Mouse (Mus musculus): ENCODE measurements around the gene Zbtb6. TPM values are rescaled to one million over a fixed set of nuclear protein-coding genes. Genes with fewer than 3 reads are reported as not detected.

Gene Zbtb6
- polyA plus RNA-seq (2016; fragmentation: Nextera tagmentation; extraction: Ambion mirVana), result 5.9 and 7.3 TPM in 2 replicates

GRCm38 (mm10) chr2:37442611-37443591 is at the start of gene Zbtb6, which contains the start of the genes Zbtb26 and Rabgap1:
Gene Zbtb6 (minus strand): TSS chr2:37443171.
Gene Zbtb26 (minus strand): TSS chr2:37443135.
Gene Rabgap1 (plus strand): TSS chr2:37443279.
- Histone ChIP-seq H3K4me3 (peak within 1 kb of the TSS; percentile 79), H3K4me1 (peaks cover 22% of the 10 kb centered on the region), H3K36me3 (peaks cover 17% of the 10 kb centered on the region; the same call in 1 of the 2 replicates), H3K9me3 (replicated peaks) (no peaks in the 10 kb centered on the region), H3K27ac (replicated peaks) (peak within 1 kb of the TSS; percentile 94), H3K27me3 (ENCODE audit: low read depth, poor library complexity, severe bottlenecking) (no peaks in the 10 kb centered on the region)
- WGBS, result under 1% methylated on average over 51 of the region's 51 CpGs
- peak; percentile 98 for DNase-seq (ENCODE audit: low spot score)

GRCm38 (mm10) chr2:37488956-37489355 is 46.0 kb upstream of the Zbtb6 start:
- Histone ChIP-seq H3K9me3 (replicated peaks) (no peaks in the 10 kb centered on the region), H3K4me3 (no peak overlapping the region), H3K27ac (replicated peaks) (no peak overlapping the region), H3K36me3 (peaks cover 90% of the 10 kb centered on the region), H3K27me3 (ENCODE audit: low read depth, poor library complexity, severe bottlenecking) (no peaks in the 10 kb centered on the region), H3K4me1 (no peaks in the 10 kb centered on the region)
- 92% methylated on average over 2 of the region's 2 CpGs for WGBS
- no peak for DNase-seq (ENCODE audit: low spot score)

GRCm38 (mm10) chr2:37486408-37486807 is 43.4 kb upstream of the Zbtb6 start:
- no peak overlapping the region for H3K4me3 ChIP-seq
- no peaks in the 10 kb centered on the region for H3K4me1 ChIP-seq
- H3K36me3 ChIP-seq, result peaks cover 86% of the 10 kb centered on the region
- no peak for DNase-seq (ENCODE audit: low spot score)
- H3K27me3 ChIP-seq (ENCODE audit: low read depth, poor library complexity, severe bottlenecking), result no peaks in the 10 kb centered on the region
- no peaks in the 10 kb centered on the region for H3K9me3 ChIP-seq (replicated peaks)
- H3K27ac ChIP-seq (replicated peaks), result no peak overlapping the region

GRCm38 (mm10) chr2:37485370-37485769 is 42.4 kb upstream of the Zbtb6 start:
- Histone ChIP-seq H3K4me3 (no peak overlapping the region), H3K4me1 (no peaks in the 10 kb centered on the region), H3K9me3 (replicated peaks) (no peaks in the 10 kb centered on the region), H3K36me3 (peaks cover 84% of the 10 kb centered on the region), H3K27ac (replicated peaks) (no peak overlapping the region), H3K27me3 (ENCODE audit: low read depth, poor library complexity, severe bottlenecking) (no peaks in the 10 kb centered on the region)
- DNase-seq (ENCODE audit: low spot score), result no peak
- WGBS, result 85% methylated on average over 1 of the region's 1 CpGs

- Histone ChIP-seq H3K27ac (replicated peaks) (no peak overlapping the region), H3K4me1 (no peaks in the 10 kb centered on the region), H3K27me3 (ENCODE audit: low read depth, poor library complexity, severe bottlenecking) (no peaks in the 10 kb centered on the region), H3K36me3 (peaks cover 80% of the 10 kb centered on the region), H3K4me3 (no peak overlapping the region), H3K9me3 (replicated peaks) (no peaks in the 10 kb centered on the region)
- 95% methylated on average over 2 of the region's 2 CpGs for WGBS
- no peak for DNase-seq (ENCODE audit: low spot score)
These were observed 41.2 kb upstream of the Zbtb6 start for GRCm38 (mm10) chr2:37484165-37484564.

GRCm38 (mm10) chr2:37480039-37480438 is 37.1 kb upstream of the Zbtb6 start:
- 90% methylated on average over 2 of the region's 2 CpGs for WGBS
- H3K27ac ChIP-seq (replicated peaks), result no peak overlapping the region
- no peak for DNase-seq (ENCODE audit: low spot score)
- H3K9me3 ChIP-seq (replicated peaks), result no peaks in the 10 kb centered on the region
- H3K36me3 ChIP-seq, result peaks cover 85% of the 10 kb centered on the region
- H3K4me3 ChIP-seq, result no peak overlapping the region
- no peaks in the 10 kb centered on the region for H3K4me1 ChIP-seq
- H3K27me3 ChIP-seq (ENCODE audit: low read depth, poor library complexity, severe bottlenecking), result no peaks in the 10 kb centered on the region

- no peak for DNase-seq (ENCODE audit: low spot score)
- H3K27me3 ChIP-seq (ENCODE audit: low read depth, poor library complexity, severe bottlenecking), result no peaks in the 10 kb centered on the region
- H3K36me3 ChIP-seq, result peaks cover 84% of the 10 kb centered on the region
- no peak overlapping the region for H3K4me3 ChIP-seq
- no peaks in the 10 kb centered on the region for H3K4me1 ChIP-seq
- no peaks in the 10 kb centered on the region for H3K9me3 ChIP-seq (replicated peaks)
- H3K27ac ChIP-seq (replicated peaks), result no peak overlapping the region
These were observed 36.6 kb upstream of the Zbtb6 start for GRCm38 (mm10) chr2:37479559-37479958.

GRCm38 (mm10) chr2:37466266-37466665 is 23.3 kb upstream of the Zbtb6 start:
- 94% methylated on average over 4 of the region's 4 CpGs for WGBS
- Histone ChIP-seq H3K27ac (replicated peaks) (no peak overlapping the region), H3K27me3 (ENCODE audit: low read depth, poor library complexity, severe bottlenecking) (no peaks in the 10 kb centered on the region), H3K36me3 (peaks cover 23% of the 10 kb centered on the region), H3K4me3 (no peak overlapping the region), H3K9me3 (replicated peaks) (no peaks in the 10 kb centered on the region), H3K4me1 (no peaks in the 10 kb centered on the region)
- DNase-seq (ENCODE audit: low spot score), result no peak

GRCm38 (mm10) chr2:37460707-37461106 is 17.7 kb upstream of the Zbtb6 start:
- no peaks in the 10 kb centered on the region for H3K27me3 ChIP-seq (ENCODE audit: low read depth, poor library complexity, severe bottlenecking)
- H3K27ac ChIP-seq (replicated peaks), result no peak overlapping the region
- 0 out of 2 replicates have a peak, but pooled peaks cover 5% of the 10 kb centered on the region for H3K9me3 ChIP-seq (replicated peaks)
- peaks cover 11% of the 10 kb centered on the region; the same call in 1 of the 2 replicates for H3K36me3 ChIP-seq
- no peaks in the 10 kb centered on the region for H3K4me1 ChIP-seq
- DNase-seq (ENCODE audit: low spot score), result no peak
- H3K4me3 ChIP-seq, result no peak overlapping the region
- 93% methylated on average over 4 of the region's 4 CpGs for WGBS

GRCm38 (mm10) chr2:37452376-37452760 is 9.4 kb upstream of the Zbtb6 start:
- DNase-seq (ENCODE audit: low spot score), result no peak
- Histone ChIP-seq H3K27me3 (ENCODE audit: low read depth, poor library complexity, severe bottlenecking) (no peaks in the 10 kb centered on the region), H3K4me3 (peak overlapping the region; percentile 95), H3K9me3 (replicated peaks) (no peaks in the 10 kb centered on the region), H3K27ac (replicated peaks) (peak overlapping the region; percentile 96), H3K36me3 (peaks cover 8% of the 10 kb centered on the region; the same call in 1 of the 2 replicates), H3K4me1 (peaks cover 21% of the 10 kb centered on the region)
- 0% methylated on average over 24 of the region's 24 CpGs for WGBS

GRCm38 (mm10) chr2:37451667-37452375 is 8.8 kb upstream of the Zbtb6 start:
- H3K4me3 ChIP-seq, result peak overlapping the region; percentile 95
- DNase-seq (ENCODE audit: low spot score), result peak; percentile 95
- peaks cover 12% of the 10 kb centered on the region; the same call in 1 of the 2 replicates for H3K36me3 ChIP-seq
- 8% methylated on average over 44 of the region's 44 CpGs for WGBS
- H3K9me3 ChIP-seq (replicated peaks), result no peaks in the 10 kb centered on the region
- H3K4me1 ChIP-seq, result peaks cover 21% of the 10 kb centered on the region
- no peaks in the 10 kb centered on the region for H3K27me3 ChIP-seq (ENCODE audit: low read depth, poor library complexity, severe bottlenecking)
- H3K27ac ChIP-seq (replicated peaks), result peak overlapping the region; percentile 96

GRCm38 (mm10) chr2:37431609-37432008 is 11.4 kb downstream of the Zbtb6 start:
- WGBS, result 25% methylated on average over 7 of the region's 7 CpGs
- peak; percentile 14 for DNase-seq (ENCODE audit: low spot score)
- H3K27me3 ChIP-seq (ENCODE audit: low read depth, poor library complexity, severe bottlenecking), result no peaks in the 10 kb centered on the region
- no peaks in the 10 kb centered on the region for H3K9me3 ChIP-seq (replicated peaks)
- peak overlapping the region; percentile 84 for H3K4me3 ChIP-seq
- peak overlapping the region; percentile 94 for H3K27ac ChIP-seq (replicated peaks)
- peaks cover 23% of the 10 kb centered on the region for H3K4me1 ChIP-seq
- peaks cover 42% of the 10 kb centered on the region for H3K36me3 ChIP-seq
